Mouse (Mus musculus) E14TG2a.4 (cell line): ENCODE data around the gene Clybl.

Experiments
- CTCF ChIP-seq: conservative IDR thresholded peaks from 2 replicates; pipeline ENCODE4 v1.5.1; 2014; ENCODE audit warnings: low read length
- NANOG ChIP-seq: IDR thresholded peaks from 2 replicates; pipeline ENCODE4 v1.6.1; 2014; ENCODE audit warnings: borderline replicate concordance, low read length, mixed read lengths

GRCm38 (mm10) chr14:122261250-122261649 is 79.7 kb downstream of the Clybl start:
- no peak for TF ChIP-seq CTCF
- no peak for TF ChIP-seq NANOG
